Mouse (Mus musculus): ENCODE results near the gene Fig4.

GRCm38 (mm10) chr10:41233140-41233539 is 69.9 kb downstream of the Fig4 start:
- no peak for TF ChIP-seq JUND (IDR thresholded peaks at IDR 0.05; ENCODE audit: low read depth, low read length)
- no peak for TF ChIP-seq ELF1 (IDR thresholded peaks at IDR 0.05; ENCODE audit: low read depth, low read length)
- no peak for TF ChIP-seq CTCF (IDR thresholded peaks at IDR 0.05 in 2 of 3, conservative IDR thresholded peaks at IDR 0.05 in 1 of 3; ENCODE audit: control insufficient read depth in 1 of 3, insufficient read depth in 1 of 3, low read depth in 2 of 3, low read length in 3 of 3, poor library complexity in 1 of 3, severe bottlenecking in 1 of 3)
- no peak for TF ChIP-seq ZNF384 (IDR thresholded peaks at IDR 0.05; ENCODE audit: low read depth, low read length)
- TF ChIP-seq MYB (IDR thresholded peaks at IDR 0.05; ENCODE audit: low read depth, low read length): no peak
- no peak for TF ChIP-seq CHD2 (IDR thresholded peaks at IDR 0.05; ENCODE audit: low read length)
- TF ChIP-seq TCF12 (IDR thresholded peaks at IDR 0.05; ENCODE audit: low read depth, low read length): no peak
- no peak for TF ChIP-seq POLR2A (IDR thresholded peaks at IDR 0.05; ENCODE audit: control insufficient read depth in 1 of 2, insufficient read depth in 1 of 2, low read depth in 1 of 2, low read length in 2 of 2, poor library complexity in 1 of 2)
- peak; percentile 38; the same call in 1 of the 2 replicates for TF ChIP-seq ETS1 (IDR thresholded peaks at IDR 0.05; ENCODE audit: low read depth, low read length)
- peak in 1 of 2 experiments; percentile 41; a peak in 2 of 4 replicates for TF ChIP-seq EP300 (IDR thresholded peaks at IDR 0.05; ENCODE audit: low read depth in 1 of 2, low read length in 2 of 2)
- no peak for TF ChIP-seq ZMIZ1 (IDR thresholded peaks at IDR 0.05; ENCODE audit: low read depth, low read length)
- TF ChIP-seq TAL1 (IDR thresholded peaks at IDR 0.05; ENCODE audit: low read length): no peak
